Mouse (Mus musculus) cerebellum, adult (tissue): ENCODE results near the gene P4hb.

Experiments used
- ATAC-seq: cut with Nextera tagmentation; 2 replicates; pipeline ENCODE4 v1.9.2; 2017; ENCODE audit warnings: mild to moderate bottlenecking, moderate library complexity, mixed read lengths; ENCODE audit not compliant: insufficient number of reproducible peaks, low FRiP score, low TSS enrichment

P4hb gene

GRCm38 (mm10) chr11:120572752-120573584, at the start of gene P4hb:
P4hb (minus strand) TSS chr11:120573253.
- ATAC-seq: peak; percentile 98

GRCm38 (mm10) chr11:120622805-120623204, 49.8 kb upstream of the P4hb start:
- no peak for ATAC-seq

- no peak for ATAC-seq
These were observed 47.1 kb upstream of the P4hb start for GRCm38 (mm10) chr11:120620195-120620594.

DNA sequence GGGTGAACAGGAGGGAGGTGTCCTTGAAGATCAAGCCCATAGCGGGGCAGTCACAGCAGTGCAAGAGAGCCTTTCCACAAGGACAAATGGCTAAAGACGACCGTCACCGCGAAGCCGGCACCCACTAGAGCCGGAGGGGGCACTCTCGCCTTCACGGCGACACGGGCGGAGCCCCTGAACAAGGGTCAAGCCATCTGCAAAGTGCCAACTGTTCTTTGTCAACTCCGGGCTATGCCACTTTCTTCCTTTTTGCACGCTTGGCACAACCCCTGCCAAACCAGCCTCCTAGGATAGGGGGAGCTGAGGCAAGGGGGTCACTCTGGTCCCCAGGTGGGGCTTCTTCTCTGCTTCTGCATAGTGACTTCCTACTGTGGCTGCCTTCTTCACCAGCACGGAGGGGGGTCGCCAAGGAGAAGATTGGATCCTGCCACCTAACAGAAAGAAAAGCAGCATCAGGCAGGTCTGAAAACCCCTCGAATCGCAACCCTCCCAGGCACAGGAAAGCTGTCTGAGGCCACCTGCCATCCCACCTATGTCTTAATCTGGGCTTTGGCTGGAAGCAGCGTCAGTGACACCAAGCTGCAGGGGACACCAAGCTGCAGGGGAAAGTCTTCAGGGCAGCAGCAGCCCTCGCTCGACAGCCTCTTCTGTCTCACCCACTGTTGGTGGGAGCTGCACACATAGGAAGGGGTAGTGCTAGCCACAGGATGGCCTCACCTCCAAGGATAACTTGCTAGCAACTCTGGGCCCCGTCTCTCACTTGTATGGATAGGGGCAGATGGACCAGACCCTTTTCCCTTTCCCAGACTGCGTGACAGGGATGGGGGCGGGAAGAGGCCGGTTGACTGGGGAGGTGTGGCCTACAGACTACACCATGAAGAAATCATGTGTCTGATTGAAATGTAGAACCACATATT, 45.8 kb upstream of the P4hb start:
- ATAC-seq: no peak

DNA sequence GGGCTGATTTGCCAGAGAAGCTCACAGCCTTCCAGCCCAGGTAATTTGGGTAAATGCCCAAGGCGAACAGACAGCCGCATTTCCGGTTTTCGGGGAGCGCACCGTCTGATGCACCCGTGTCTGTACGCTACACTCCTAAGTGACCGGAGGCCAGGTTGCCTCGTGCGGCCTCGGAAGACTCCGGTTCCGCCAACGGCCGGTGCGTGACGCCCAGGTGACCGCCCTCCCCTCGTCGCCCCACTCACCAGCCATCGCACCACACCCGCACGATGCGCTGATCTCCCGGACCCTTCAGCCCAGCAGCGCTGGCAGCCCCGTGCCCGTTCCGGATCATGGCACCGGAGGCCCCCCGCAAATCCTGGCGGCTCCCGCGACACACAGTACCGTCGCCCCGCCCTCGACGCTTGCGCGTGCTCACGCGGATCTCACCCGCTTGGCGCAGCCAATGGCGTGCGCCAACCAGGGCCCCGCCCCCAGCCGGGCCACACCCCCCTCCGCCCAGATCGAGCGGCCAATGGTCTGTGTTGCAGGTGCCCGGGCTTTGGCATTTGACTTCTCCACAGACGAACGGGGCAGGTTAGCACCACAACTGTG, 44.6 kb upstream of the P4hb start, which contains the start of gene Pcyt2:
TSS of gene Pcyt2 (minus strand) at position 418 of the 594 bp plus-strand sequence.
- peak; percentile 57 for ATAC-seq

- ATAC-seq: no peak
These were observed 43.7 kb upstream of the P4hb start for GRCm38 (mm10) chr11:120616617-120617294.

DNA sequence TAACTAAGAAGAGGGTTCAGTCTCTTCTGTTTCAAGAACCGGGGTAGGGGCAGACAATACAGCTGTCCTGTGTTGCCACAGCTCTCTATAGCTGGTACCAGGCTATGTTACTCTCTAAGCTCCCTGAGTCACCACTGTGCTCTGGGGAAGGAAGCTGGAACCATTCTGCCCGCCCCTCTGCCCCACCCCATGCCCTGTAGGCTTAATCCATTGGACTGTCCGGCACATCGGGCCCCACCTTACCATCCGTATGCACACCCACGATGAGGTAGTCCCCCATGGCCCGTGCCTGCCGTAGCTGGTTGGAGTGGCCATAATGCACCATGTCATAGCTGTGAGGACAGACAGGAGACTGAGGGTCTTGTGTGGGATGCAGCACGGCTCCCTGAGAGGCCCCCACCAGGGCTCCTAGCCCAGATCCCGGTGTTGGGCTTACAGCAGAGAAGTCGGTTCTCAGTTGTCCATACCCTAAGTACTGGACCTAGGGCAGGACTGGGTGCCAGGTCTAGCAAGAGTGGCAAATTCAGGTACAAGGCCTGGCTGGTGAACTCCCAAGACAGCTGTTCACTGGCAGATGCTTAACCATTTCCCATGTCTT, 42.7 kb upstream of the P4hb start:
- ATAC-seq: no peak

GRCm38 (mm10) chr11:120615167-120615566, 42.1 kb upstream of the P4hb start:
- no peak for ATAC-seq

GRCm38 (mm10) chr11:120613976-120614375, 40.9 kb upstream of the P4hb start:
- ATAC-seq: no peak

DNA sequence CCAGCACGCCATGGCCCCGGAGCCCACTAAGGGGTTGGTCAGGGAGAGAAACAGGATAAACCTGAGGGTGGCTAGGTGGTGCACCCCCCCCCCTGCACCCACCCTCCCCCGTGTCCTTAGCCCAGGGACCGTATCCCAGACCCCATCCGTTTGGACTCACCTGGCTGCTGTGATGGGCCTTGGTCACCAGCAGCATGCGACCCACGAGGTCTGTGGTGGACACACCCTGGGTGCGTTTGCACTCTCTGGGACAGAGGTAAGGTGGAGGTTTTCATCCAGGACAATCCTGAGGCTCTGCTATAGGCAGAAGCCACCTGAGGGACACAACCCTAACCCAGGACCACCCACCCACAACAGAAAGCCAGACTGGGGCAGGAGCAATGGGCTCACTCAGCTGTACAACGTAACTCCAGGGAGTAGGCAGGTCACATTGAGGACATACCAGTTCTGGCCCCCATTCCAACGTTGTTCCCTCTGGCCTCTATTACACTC, 40.5 kb upstream of the P4hb start:
- ATAC-seq: no peak

DNA sequence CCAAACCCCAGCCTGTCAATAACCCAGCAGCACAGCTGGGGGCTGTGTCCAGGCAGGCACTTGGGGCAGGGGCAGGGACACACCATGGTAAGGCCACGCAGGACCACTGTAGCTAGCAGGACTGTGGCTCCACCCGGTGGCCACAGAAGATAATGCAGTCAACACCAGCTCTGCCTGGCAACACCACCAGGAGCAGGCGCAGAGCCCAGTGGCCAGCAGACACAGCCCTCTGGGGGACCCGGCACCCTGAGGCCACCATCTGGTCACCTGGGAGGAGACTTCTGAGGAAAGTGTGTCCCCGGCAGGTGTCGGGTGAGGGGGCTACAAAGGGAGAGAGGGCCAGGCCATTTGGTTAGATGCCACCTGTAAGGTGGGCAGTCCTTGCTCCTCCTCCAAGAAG, 39.7 kb upstream of the P4hb start:
- ATAC-seq: peak; percentile 61

DNA sequence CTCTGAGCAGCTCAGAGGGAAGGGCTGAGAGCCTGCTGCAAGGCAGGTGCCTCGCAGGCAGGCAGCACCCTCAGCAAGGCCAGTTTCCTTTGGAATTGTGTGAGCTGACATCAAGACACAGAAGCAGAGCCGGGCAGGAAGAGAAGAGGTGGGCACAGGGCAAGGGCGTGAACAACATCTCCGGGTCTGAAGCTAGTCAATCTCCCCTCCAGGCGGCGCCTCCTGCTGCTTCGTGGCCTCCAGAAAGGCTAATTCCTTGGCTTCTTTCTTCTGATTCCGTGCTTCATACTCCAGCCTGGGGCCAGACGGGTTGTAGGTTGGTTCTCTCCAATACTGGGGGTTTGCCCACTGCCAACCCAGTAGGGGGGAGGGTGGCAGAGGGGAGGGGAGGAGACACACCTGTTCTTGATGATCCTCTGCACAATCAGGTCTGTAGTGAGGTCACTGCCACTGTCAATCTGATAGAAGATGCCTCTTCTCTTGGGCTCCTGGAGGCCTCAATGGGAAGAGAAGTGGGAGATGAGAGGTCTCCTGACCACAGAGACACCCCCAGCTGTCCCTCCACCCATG, 37.5 kb upstream of the P4hb start:
- ATAC-seq: no peak

DNA sequence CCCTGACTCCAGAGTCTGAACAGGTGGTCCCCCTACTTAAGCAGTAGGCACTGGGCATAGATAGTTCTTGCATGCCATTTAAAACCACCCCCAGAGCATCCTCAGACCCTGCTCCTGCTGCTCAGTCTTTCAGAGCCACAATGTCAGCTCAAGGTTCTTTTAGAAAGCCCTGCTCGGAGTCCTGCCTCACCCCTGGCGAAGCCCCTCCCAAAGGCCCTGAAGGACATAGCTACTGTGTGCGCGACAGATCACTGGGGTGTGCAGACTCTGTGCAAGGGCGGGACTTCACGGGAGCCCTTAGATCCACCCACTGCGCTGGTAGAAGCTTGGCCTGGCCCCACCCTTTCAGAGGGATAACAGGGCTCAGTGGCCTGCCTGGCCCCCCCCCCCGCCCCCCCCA, 36.2 kb upstream of the P4hb start:
- ATAC-seq: no peak

DNA sequence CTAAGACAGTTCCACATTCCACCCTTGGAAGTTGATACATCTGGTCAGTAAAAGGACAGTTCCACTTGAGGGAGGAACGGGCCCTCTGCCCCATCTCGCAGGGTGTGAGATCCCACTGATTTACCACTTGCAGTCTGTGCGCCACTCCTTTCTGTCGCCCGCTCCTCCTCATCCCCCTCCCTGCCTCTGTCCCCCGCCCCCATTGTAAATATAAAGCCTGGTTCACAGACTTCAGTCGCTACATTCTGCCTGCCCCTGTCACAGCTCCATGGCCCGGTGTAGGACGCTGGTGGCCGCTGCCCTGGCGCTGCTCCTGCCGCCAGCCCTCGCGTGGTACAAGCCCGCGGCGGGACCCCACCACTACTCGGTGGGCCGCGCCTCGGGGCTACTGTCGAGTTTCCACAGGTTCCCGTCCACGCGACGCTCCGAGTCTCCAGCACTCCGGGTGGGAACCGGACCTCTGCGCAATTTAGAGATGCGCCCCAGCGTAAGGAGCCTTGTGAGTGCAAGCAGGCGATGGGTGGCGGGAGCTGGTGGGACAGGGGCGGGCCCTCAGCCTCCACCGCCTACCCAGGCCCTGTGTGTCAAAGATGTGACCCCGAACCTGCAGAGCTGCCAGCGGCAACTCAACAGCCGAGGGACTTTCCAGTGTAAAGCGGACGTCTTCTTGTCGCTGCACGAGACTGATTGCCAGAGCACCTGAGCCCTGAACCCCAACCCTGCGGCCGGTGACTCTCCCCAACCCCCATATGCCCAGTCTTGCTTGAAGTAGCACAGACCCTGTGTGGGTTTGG, 35.4 kb upstream of the P4hb start, which contains the start of gene Npb:
TSS of gene Npb (plus strand) at position 237 of the 794 bp plus-strand sequence.
- no peak for ATAC-seq

DNA sequence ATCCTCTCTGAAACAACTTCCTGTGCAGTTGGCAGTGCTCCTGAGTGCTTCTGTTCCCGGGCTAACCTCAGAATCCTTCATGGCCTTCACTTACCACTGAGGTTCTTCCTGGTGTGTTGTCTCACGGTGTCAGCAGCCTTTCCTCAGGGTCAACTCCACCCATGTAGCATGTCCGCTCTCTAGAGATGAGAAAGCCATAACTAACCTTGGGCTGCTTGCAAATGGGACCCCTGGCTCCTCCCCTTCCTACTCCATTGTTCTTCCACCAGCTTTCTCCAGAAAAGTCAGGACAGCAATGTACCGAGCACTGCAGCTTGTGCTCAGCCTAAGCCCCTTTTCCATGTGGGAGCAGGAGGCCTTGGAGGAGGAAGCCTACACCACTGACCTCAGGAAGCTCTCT, 33.7 kb upstream of the P4hb start:
- ATAC-seq: no peak

- no peak for ATAC-seq
These were observed 32.6 kb upstream of the P4hb start for GRCm38 (mm10) chr11:120605667-120606066.

DNA sequence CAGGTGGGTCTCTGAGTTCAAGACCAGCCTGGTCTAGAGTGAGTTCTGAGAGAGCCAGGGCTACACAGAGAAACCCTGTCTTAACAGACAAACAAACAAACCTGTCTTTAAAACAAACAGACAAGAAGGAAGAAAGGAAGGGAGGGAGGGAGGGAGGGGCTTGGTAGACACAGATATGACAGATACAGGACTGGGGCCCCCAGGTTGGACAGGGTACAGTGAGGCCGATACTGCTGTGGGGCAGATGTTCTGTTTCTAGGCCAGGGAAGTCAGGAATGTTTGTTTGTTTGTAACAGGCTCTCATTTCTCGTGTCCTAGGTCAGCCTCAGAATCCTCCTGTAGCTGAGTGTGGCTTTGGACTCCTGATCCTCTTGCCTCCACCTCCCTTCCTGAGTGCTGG, 30.5 kb upstream of the P4hb start:
- no peak for ATAC-seq

- no peak for ATAC-seq
These were observed 27.7 kb upstream of the P4hb start for GRCm38 (mm10) chr11:120600716-120601115.
